Mouse (Mus musculus): Measurements from ENCODE around the gene Map3k15. TPM values are rescaled to one million over a fixed set of nuclear protein-coding genes. Genes with fewer than 3 reads are reported as not detected.

Map3k15 gene
- polyA plus RNA-seq, 1 experiment from 2014 or later = 0.07 TPM

Other genes starting within 250 kb of the Map3k15 start
- 99.2 and 108 TPM in 2 replicates for gene Pdha1, start 150.0 kb downstream of the Map3k15 start, polyA plus RNA-seq (2015; fragmentation: Nextera tagmentation; extraction: Ambion mirVana)

Data from embryonic facial prominence, embryonic 13.5 days (tissue).